Mouse (Mus musculus): Measurements from ENCODE around the gene Cul4a.

Gene Cul4a

DNA sequence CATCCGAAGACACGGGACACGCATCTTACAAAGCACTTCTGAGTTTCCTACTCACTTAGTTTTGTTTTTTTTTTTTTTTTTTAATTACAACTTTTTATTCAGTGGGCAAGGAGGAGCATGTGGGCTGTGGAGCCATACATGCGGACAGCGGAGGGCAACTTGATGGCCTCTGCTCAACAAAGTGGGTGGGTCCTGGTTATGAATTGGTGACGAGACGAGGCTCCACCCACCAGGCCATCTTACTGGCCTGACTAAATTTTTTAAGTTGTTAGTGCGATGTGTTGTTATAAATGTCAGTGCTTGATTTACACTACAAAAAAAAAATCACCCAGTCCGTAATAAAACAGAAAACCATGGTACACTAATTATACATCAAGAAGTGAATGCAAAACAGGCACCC is 75.0 kb downstream of the Cul4a start:
- no peak for DNase-seq

DNA sequence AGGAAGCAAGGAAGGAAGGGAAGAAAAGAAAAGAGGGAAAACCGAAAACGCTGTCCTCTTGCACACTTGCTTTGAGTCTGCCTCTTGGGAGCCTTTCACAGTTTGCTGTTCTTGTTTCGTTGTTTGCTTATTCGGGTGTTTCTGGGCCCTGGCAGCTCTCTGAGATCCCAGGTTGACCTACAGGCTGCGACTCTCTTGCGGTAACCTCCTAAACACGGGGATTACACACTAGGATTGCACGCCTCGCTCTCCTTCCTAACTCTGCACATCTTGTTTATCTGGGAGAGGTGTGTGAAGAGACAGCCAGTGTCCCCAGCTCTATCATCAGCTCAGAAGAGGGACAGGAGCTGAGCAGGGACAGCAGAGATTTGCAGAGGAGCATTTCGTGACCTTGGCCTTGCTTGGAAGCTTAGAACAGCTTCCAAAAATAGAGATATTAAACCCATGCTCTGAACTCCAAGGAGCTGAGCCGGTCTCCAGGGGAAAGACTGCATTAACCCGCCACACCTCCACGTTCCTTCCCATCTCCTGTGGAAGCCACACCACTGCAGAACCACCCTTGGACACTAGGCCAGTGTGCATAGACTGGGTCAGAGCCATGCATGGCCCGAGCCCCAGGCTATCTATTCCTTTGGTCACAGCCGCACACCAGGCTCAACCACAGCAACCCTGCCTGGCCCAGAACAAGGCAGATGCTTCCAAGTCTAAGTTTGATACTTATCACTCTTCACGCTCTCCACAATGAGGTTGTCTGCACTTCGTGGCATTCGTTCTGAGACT is 75.7 kb downstream of the Cul4a start:
- DNase-seq = no peak

DNA sequence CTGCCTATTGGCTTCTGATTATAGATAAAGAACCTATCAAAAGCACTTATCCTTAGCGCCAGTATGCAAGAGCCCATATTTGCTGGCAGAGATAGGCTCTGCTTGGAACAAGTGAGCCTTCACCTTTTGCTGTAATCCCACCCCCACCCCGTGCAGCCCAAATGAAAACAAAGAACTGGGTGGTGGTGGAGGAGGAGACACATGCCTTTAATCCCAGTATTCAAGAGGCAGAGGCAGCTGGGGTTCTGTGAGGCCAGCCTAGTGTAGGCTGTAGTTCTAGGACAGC is 76.2 kb downstream of the Cul4a start:
- DNase-seq = no peak

DNA sequence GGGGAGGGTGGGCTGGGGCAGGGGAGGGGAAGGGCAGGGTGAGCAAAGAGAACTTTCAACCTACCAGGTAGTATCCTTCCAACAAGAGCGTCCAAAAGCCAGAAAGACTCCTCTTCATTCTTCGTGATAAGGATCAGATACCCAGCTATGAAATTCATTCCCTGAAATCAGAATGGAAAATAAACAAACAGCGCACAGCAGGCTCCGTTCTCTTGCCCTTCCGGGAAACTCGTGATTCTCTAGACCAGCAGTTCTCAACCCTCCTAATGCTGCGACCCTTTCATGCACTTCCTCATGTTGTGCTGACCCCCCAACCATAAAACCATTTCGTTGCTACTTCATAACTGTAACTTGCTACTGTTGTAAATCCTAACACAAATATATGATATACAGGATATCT is 81.4 kb downstream of the Cul4a start:
- DNase-seq = no peak

DNA sequence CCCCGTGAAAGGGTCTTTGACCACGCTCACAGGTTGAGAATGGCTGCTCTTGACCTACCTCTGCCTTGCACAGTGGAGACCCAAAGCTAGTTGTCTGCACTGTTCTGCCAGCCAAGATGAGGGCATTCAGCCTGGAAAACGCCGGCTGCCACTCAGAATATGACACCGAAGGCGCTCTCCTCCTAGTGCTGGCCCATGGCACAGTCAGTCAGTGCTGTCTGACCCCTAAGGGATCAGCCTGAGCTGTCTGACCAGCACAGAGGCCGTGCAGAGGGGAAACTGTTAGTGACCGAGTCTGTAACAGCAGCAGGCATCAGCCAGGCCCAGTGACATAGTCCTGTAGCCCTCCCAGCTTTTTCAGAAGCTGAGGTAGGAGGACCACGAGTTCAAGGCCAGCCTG is 81.8 kb downstream of the Cul4a start:
- no peak for DNase-seq

DNA sequence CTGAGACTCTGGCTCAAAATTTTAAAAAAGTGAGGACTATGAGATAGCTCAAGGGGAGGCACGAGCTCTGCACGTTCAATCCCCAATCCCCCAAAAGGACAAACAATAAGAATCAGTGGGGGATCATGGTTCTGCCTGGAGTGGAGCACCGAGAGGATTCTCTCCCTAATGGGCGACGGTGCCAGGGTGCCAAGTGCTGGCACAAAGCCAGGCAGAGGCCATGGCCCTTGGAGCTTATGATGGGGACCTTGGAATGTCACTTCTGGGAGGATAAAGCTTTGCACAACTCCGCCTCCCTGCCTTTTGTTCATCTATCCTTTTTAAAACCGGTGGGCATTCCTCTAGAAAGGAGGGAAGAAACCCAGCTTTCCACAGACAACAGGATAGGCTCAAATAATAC is 82.2 kb downstream of the Cul4a start:
- no peak for DNase-seq

DNA sequence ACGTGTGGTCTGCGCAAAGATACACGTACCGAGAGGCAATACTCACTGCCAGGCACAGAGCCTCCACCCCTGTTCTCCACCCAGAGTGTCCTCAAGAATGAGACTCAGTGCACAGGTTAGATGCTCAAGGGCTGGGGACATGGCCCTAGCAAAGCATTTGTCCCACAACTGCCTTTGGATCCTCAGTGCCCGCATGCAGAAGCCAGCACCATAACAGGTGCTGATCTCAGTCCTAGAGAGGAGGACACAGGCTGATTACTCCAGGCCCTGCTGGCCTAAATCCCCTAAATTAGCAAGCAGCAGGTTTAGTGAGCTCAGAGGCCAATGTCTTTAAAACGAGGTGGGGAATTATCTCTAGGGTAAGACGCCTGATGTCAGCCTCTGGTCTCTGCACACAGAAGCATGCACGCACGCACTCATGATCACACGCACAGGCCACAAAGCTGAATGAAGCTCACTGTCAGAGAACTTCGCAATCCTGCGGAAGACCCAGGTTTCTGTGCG is 82.7 kb downstream of the Cul4a start:
- DNase-seq = no peak

DNA sequence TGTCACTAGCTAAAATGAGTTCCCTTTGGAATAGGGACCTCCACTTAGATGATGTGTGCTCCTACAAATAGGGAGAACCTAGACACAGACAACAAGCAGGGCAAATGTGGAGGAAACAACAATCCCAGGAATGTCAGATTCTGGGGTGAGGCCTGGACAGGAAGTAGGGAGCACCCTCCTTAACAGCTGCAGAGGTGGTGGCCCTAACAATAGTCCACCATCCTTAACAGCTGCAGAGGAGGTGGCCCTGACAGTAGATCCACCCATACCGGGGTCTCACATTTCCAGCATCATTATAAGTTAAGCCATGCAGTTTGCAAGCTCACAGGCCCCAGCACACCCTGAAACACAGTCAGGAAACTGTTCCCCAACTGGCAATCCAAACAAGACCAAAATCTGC is 83.4 kb downstream of the Cul4a start:
- no peak for DNase-seq

DNA sequence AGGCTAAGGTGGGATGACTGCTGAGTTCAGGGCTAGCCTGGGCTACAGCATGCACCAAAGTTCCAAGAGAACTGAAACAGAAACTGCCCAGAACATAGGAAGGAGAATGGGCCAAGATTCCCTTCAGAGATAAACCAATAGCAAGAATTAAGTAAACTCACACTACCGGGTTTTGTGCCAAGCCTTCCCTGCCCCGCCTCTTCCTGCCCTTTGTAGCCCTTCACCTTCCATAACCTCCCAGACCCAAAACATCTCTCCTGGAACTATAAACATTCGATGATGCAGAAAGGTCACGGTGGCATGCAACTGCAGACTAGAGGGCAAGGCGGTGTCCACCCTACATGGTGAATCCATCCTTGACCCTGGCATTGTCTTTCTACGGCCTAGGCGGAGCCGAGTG is 84.8 kb downstream of the Cul4a start:
- no peak for DNase-seq

DNA sequence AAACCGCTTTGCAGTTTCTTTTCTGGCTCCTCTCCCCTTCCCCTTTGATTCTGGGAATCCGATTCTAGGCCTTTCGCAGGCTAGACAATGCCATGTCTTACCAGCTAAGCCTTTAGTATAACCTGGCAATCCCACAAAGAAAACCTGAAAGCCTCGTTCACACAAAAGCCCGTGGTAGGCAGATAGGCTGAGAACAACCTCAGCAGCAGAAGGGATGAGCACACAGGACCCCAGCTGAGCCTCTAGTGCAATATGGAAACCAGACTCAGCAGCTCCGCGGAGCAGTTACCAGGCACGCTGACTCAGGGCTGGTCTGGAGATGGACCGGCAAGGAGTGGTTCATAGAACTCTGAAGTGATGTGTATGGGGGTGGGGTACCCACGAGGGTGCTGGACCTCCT is 89.4 kb downstream of the Cul4a start:
- no peak for DNase-seq

DNA sequence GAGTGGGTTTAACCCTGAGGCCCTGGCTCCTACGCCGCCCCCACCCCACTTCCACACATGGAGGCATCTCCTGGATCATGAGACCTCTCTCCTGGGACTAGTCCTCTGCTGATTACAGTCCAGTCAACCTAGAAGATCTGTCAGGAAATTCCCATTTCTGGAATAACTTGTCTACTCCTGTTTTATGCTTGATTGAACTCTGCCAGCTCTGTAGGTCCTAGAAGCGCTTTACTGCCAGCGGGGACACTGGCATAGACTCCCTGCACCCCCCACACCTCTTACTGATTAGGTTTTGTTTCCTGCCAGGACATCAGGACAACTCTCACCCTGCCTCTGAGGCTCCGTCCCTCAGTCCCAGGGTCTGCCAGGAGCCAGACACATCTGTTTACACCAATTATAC is 92.1 kb downstream of the Cul4a start:
- no peak for DNase-seq
